Mouse (Mus musculus) lung, postnatal 0 days (tissue): ENCODE measurements around the gene Fxr1. TPM values are rescaled to one million over a fixed set of nuclear protein-coding genes. Genes with fewer than 3 reads are reported as not detected.
A peak's percentile ranks its signal among the peaks of the same experiment; 100 is the strongest.

Source experiments
- ATAC-seq: fragments of 200-750 bp; cut with Nextera tagmentation; 2 replicates; pipeline ENCODE4 v1.8.0; 2017; ENCODE audit warnings: moderate library complexity
- DNase-seq: peaks from one replicate; pipeline ENCODE4 v3.0.0-alpha.2; 2016; ENCODE audit warnings: low spot score
- H3K27ac ChIP-seq: fragments of 300-500 bp; sonication (generic); 2 replicates; pipeline ENCODE4 v1.5.1; 2014; ENCODE audit warnings: antibody characterized with exemption, mild to moderate bottlenecking, low read length, mixed read lengths
- H3K27me3 ChIP-seq: fragments of 300-500 bp; sonication (generic); replicated peaks from 2 replicates; pipeline ENCODE4 v1.6.1; 2014; ENCODE audit warnings: low read length, mixed read lengths; ENCODE audit not compliant: insufficient read depth
- H3K36me3 ChIP-seq: fragments of 300-500 bp; sonication (generic); 2 replicates; pipeline ENCODE4 v1.6.1; 2014; ENCODE audit warnings: low read length, mixed read lengths; ENCODE audit not compliant: insufficient read depth
- H3K4me1 ChIP-seq: fragments of 300-500 bp; sonication (generic); 2 replicates; pipeline ENCODE4 v1.6.1; 2014; ENCODE audit warnings: antibody characterized with exemption, low read depth, low read length, mixed read lengths; ENCODE audit not compliant: insufficient read depth
- H3K4me2 ChIP-seq: fragments of 300-500 bp; sonication (generic); replicated peaks from 2 replicates; pipeline ENCODE4 v1.6.1; 2014; ENCODE audit warnings: low read depth, mild to moderate bottlenecking, low read length, moderate library complexity, mixed read lengths
- H3K4me3 ChIP-seq: fragments of 300-500 bp; sonication (generic); 2 replicates; pipeline ENCODE4 v1.5.1; 2014; ENCODE audit warnings: low read depth, low read length
- H3K9ac ChIP-seq: fragments of 300-500 bp; sonication (generic); replicated peaks from 2 replicates; pipeline ENCODE4 v1.6.1; 2014; ENCODE audit warnings: low read depth, mild to moderate bottlenecking
- H3K9me3 ChIP-seq: fragments of 300-500 bp; sonication (generic); 2 replicates; pipeline ENCODE4 v1.6.1; 2016; ENCODE audit warnings: low read length, mixed read lengths
- CTCF ChIP-seq: IDR thresholded peaks from 2 replicates; pipeline ENCODE4 v1.5.1; 2016; ENCODE audit warnings: antibody characterized with exemption, mild to moderate bottlenecking
- EP300 ChIP-seq: IDR thresholded peaks from 2 replicates; pipeline ENCODE4 v1.6.1; 2016; ENCODE audit warnings: antibody characterized with exemption, mild to moderate bottlenecking, control low read depth
- WGBS: fragments of 180-500 bp; shearing (Covaris S2); extraction: QIAGEN DNeasy Blood & Tissue Kit; methylation state at CpG from one replicate; pipeline ENCODE4 v1.1.7; 2014; 5-methylcytosine and 5-hydroxymethylcytosine counted together
- polyA plus RNA-seq: library from polyadenylated mRNA; unstranded; fragments of >200 nt; fragmentation: Nextera tagmentation; extraction: Ambion mirVana; gene quantifications from 2 replicates; pipeline ENCODE4 v1.2.1, GENCODE M21; 2015

Gene Fxr1
- polyA plus RNA-seq, 1 experiment from 2014 or later, result 27.9 TPM

- no peak overlapping the region for H3K27ac ChIP-seq
- no peak for TF ChIP-seq CTCF
- no peak for TF ChIP-seq EP300
- ATAC-seq, result peak; percentile 19; the same call in 1 of the 2 replicates
- no peak overlapping the region for H3K4me2 ChIP-seq
- 0 out of 2 replicates have a peak, but pooled peaks cover 5% of the 10 kb centered on the region for H3K36me3 ChIP-seq
- H3K4me1 ChIP-seq, result peaks cover 4% of the 10 kb centered on the region; the same call in 1 of the 2 replicates
- H3K9me3 ChIP-seq, result no peaks in the 10 kb centered on the region
- WGBS, result 57% methylated on average over 6 of the region's 6 CpGs
- H3K4me3 ChIP-seq, result no peak overlapping the region
- peak; percentile 21 for DNase-seq
- no peak overlapping the region for H3K9ac ChIP-seq
- no peaks in the 10 kb centered on the region for H3K27me3 ChIP-seq
Observed at GRCm38 (mm10) chr3:34076058-34076759, 56.5 kb downstream of the Fxr1 start.

- Histone ChIP-seq H3K9ac (peak within 1 kb of the TSS; percentile 82), H3K4me2 (peak within 1 kb of the TSS; percentile 62), H3K27me3 (no peaks in the 10 kb centered on the region), H3K4me1 (peaks cover 4% of the 10 kb centered on the region; the same call in 1 of the 2 replicates), H3K36me3 (no peaks in the 10 kb centered on the region), H3K4me3 (peak within 1 kb of the TSS; percentile 72), H3K27ac (peak within 1 kb of the TSS; percentile 44), H3K9me3 (no peaks in the 10 kb centered on the region)
- ATAC-seq, result peak; percentile 96
- WGBS, result 2% methylated on average over 50 of the region's 50 CpGs
- peak; percentile 94 for DNase-seq
- TF ChIP-seq CTCF, result no peak
- no peak for TF ChIP-seq EP300
Observed at GRCm38 (mm10) chr3:34080900-34081662, 61.3 kb downstream of the Fxr1 start, which contains the start of gene Dnajc19. Dnajc19 (minus strand) TSS chr3:34081321.

GRCm38 (mm10) chr3:34081929-34082328 lies 62.2 kb downstream of the Fxr1 start:
- no peak overlapping the region for H3K4me3 ChIP-seq
- H3K4me2 ChIP-seq, result peak overlapping the region; percentile 62; the same call in 1 of the 2 replicates
- DNase-seq, result no peak
- no peak for ATAC-seq
- H3K4me1 ChIP-seq, result peaks cover 4% of the 10 kb centered on the region; the same call in 1 of the 2 replicates
- H3K9ac ChIP-seq, result no peak overlapping the region
- H3K9me3 ChIP-seq, result no peaks in the 10 kb centered on the region
- no peaks in the 10 kb centered on the region for H3K27me3 ChIP-seq
- no peaks in the 10 kb centered on the region for H3K36me3 ChIP-seq
- TF ChIP-seq CTCF (no peak), EP300 (no peak)
- WGBS, result 88% methylated on average over 3 of the region's 3 CpGs
- no peak overlapping the region for H3K27ac ChIP-seq

GRCm38 (mm10) chr3:34083655-34084054 lies 63.9 kb downstream of the Fxr1 start:
- Histone ChIP-seq H3K27me3 (no peaks in the 10 kb centered on the region), H3K4me1 (peaks cover 4% of the 10 kb centered on the region; the same call in 1 of the 2 replicates), H3K4me3 (no peak overlapping the region), H3K36me3 (no peaks in the 10 kb centered on the region), H3K4me2 (no peak overlapping the region), H3K9ac (no peak overlapping the region), H3K27ac (no peak overlapping the region), H3K9me3 (no peaks in the 10 kb centered on the region)
- no peak for TF ChIP-seq EP300
- no peak for TF ChIP-seq CTCF
- DNase-seq, result no peak
- 62% methylated on average over 5 of the region's 5 CpGs for WGBS
- ATAC-seq, result no peak

- DNase-seq, result no peak
- no peak overlapping the region for H3K9ac ChIP-seq
- WGBS, result 81% methylated on average over 2 of the region's 2 CpGs
- H3K4me1 ChIP-seq, result no peaks in the 10 kb centered on the region
- no peak overlapping the region for H3K4me2 ChIP-seq
- H3K36me3 ChIP-seq, result no peaks in the 10 kb centered on the region
- H3K27ac ChIP-seq, result no peak overlapping the region
- no peaks in the 10 kb centered on the region for H3K9me3 ChIP-seq
- no peaks in the 10 kb centered on the region for H3K27me3 ChIP-seq
- no peak for ATAC-seq
- TF ChIP-seq CTCF (no peak), EP300 (no peak)
- no peak overlapping the region for H3K4me3 ChIP-seq
Observed at GRCm38 (mm10) chr3:34102891-34103290, 83.1 kb downstream of the Fxr1 start.

GRCm38 (mm10) chr3:34103902-34104672 lies 84.3 kb downstream of the Fxr1 start:
- no peak for DNase-seq
- no peak overlapping the region for H3K27ac ChIP-seq
- no peaks in the 10 kb centered on the region for H3K27me3 ChIP-seq
- 39% methylated on average over 7 of the region's 7 CpGs for WGBS
- no peak overlapping the region for H3K9ac ChIP-seq
- H3K36me3 ChIP-seq, result no peaks in the 10 kb centered on the region
- no peak for TF ChIP-seq EP300
- TF ChIP-seq CTCF, result no peak
- H3K4me1 ChIP-seq, result no peaks in the 10 kb centered on the region
- no peaks in the 10 kb centered on the region for H3K9me3 ChIP-seq
- no peak overlapping the region for H3K4me3 ChIP-seq
- no peak overlapping the region for H3K4me2 ChIP-seq
- ATAC-seq, result no peak
